Mouse (Mus musculus): ENCODE measurements at regions not wholly inside any gene's neighbourhood (a gene's known extent, or its start where the extent isn't known, plus 50 kb on each side); places are given as distances from the start of the nearest gene placed in this dataset.
A peak's percentile ranks its signal among the peaks of the same experiment; 100 is the strongest.

- WGBS (ENCODE audit: insufficient replicate concordance) = 42% methylated on average over 3 of the region's 3 CpGs
- Histone ChIP-seq H3K9me3 (ENCODE audit: control insufficient read depth, low read length) (no peaks in the 10 kb centered on the region), H3K36me3 (replicated peaks; ENCODE audit: control insufficient read depth, insufficient read depth, low read depth) (no peaks in the 10 kb centered on the region), H3K9ac (replicated peaks) (no peak overlapping the region), H3K27ac (no peak overlapping the region), H3K4me1 (replicated peaks; ENCODE audit: control insufficient read depth in 2 of 2, insufficient read depth in 2 of 2, low read length in 1 of 2) (no peaks in the 10 kb centered on the region), H3K4me2 (ENCODE audit: low read depth) (no peak overlapping the region), H3K27me3 (ENCODE audit: control insufficient read depth, insufficient read depth, low read length) (no peaks in the 10 kb centered on the region), H3K4me3 (ENCODE audit: insufficient read depth in 1 of 2, low read depth in 2 of 2, low read length in 2 of 2) (no peak overlapping the region)
- TF ChIP-seq CTCF (IDR thresholded peaks at IDR 0.05; ENCODE audit: low read depth) (peak; percentile 28; the same call in 1 of the 2 replicates), EP300 (IDR thresholded peaks at IDR 0.05; ENCODE audit: low read depth) (no peak)
- ATAC-seq (ENCODE audit: insufficient read depth) (no peak), DNase-seq (ENCODE audit: low read depth in 3 of 3, low spot score in 3 of 3) (no peak)
Measured at GRCm38 (mm10) chr1:22105496-22105895, 143.8 kb upstream of the Kcnq5 start.

GRCm38 (mm10) chr1:22071405-22072117, 109.8 kb upstream of the Kcnq5 start:
- Histone ChIP-seq H3K27me3 (ENCODE audit: control insufficient read depth, insufficient read depth, low read length) (no peaks in the 10 kb centered on the region), H3K27ac (no peak overlapping the region), H3K36me3 (replicated peaks; ENCODE audit: control insufficient read depth, insufficient read depth, low read depth) (no peaks in the 10 kb centered on the region), H3K4me3 (ENCODE audit: insufficient read depth in 1 of 2, low read depth in 2 of 2, low read length in 2 of 2) (no peak overlapping the region), H3K9ac (replicated peaks) (no peak overlapping the region), H3K4me2 (ENCODE audit: low read depth) (no peak overlapping the region), H3K4me1 (replicated peaks; ENCODE audit: control insufficient read depth in 2 of 2, insufficient read depth in 2 of 2, low read length in 1 of 2) (no peaks in the 10 kb centered on the region), H3K9me3 (ENCODE audit: control insufficient read depth, low read length) (no peaks in the 10 kb centered on the region)
- DNase-seq (ENCODE audit: low read depth in 3 of 3, low spot score in 3 of 3) (no peak), ATAC-seq (ENCODE audit: insufficient read depth) (no peak)
- WGBS (ENCODE audit: insufficient replicate concordance) = 69% methylated on average over 4 of the region's 4 CpGs
- TF ChIP-seq EP300 (IDR thresholded peaks at IDR 0.05; ENCODE audit: low read depth) = no peak
- TF ChIP-seq CTCF (IDR thresholded peaks at IDR 0.05; ENCODE audit: low read depth) = no peak

- Histone ChIP-seq H3K4me2 (ENCODE audit: low read depth) (no peak overlapping the region), H3K27ac (no peak overlapping the region), H3K36me3 (replicated peaks; ENCODE audit: control insufficient read depth, insufficient read depth, low read depth) (no peaks in the 10 kb centered on the region), H3K9me3 (ENCODE audit: control insufficient read depth, low read length) (no peaks in the 10 kb centered on the region), H3K4me3 (ENCODE audit: insufficient read depth in 1 of 2, low read depth in 2 of 2, low read length in 2 of 2) (no peak overlapping the region), H3K4me1 (replicated peaks; ENCODE audit: control insufficient read depth in 2 of 2, insufficient read depth in 2 of 2, low read length in 1 of 2) (no peaks in the 10 kb centered on the region), H3K9ac (replicated peaks) (no peak overlapping the region), H3K27me3 (ENCODE audit: control insufficient read depth, insufficient read depth, low read length) (no peaks in the 10 kb centered on the region)
- no peak for ATAC-seq (ENCODE audit: insufficient read depth)
- 47% methylated on average over 5 of the region's 5 CpGs for WGBS (ENCODE audit: insufficient replicate concordance)
- DNase-seq (ENCODE audit: low read depth in 3 of 3, low spot score in 3 of 3) = no peak
- TF ChIP-seq CTCF (IDR thresholded peaks at IDR 0.05; ENCODE audit: low read depth) (no peak), EP300 (IDR thresholded peaks at IDR 0.05; ENCODE audit: low read depth) (no peak)
Measured at GRCm38 (mm10) chr1:22070028-22070427, 108.3 kb upstream of the Kcnq5 start.
